Mouse (Mus musculus) adrenal gland, postnatal 14 days (tissue): ENCODE results near the gene Akap10. TPM values are rescaled to one million over a fixed set of nuclear protein-coding genes. Genes with fewer than 3 reads are reported as not detected.
"Not testable (repeated sequence)": the region's sequence is repeated elsewhere in the genome, so short reads cannot be mapped to it uniquely, and the experiment has no call there.

Experiments used
- DNase-seq: peaks from one replicate; pipeline ENCODE4 v3.0.0; 2021; ENCODE audit warnings: mixed read lengths
- long read RNA-seq, 2 experiments: library from polyadenylated mRNA; stranded (forward); transcript quantifications; one replicate each; pipeline ENCODE4 v2.0.0; 2021
- total RNA-seq: library from RNA; stranded (reverse); gene quantifications from 2 replicates; pipeline ENCODE4 v1.2.3, GENCODE M21; 2021

The Akap10 gene
- 23.7 and 27.1 TPM in 2 replicates for total RNA-seq
- long read RNA-seq, experiment 1, transcript Akap10-202 (15 exons, 3,874 nt): major isoform, 24 of 29 reads
- long read RNA-seq, experiment 1, partial matches to known transcripts: 2 of 29 reads
- long read RNA-seq, experiment 1, other reads (novel, unspliced or antisense): 3 of 29 reads
- long read RNA-seq, experiment 2, transcript Akap10-202 (15 exons, 3,874 nt): major isoform, 18 of 25 reads
- long read RNA-seq, experiment 2, partial matches to known transcripts: 1 of 25 reads
- long read RNA-seq, experiment 2, other reads (novel, unspliced or antisense): 6 of 25 reads

DNA sequence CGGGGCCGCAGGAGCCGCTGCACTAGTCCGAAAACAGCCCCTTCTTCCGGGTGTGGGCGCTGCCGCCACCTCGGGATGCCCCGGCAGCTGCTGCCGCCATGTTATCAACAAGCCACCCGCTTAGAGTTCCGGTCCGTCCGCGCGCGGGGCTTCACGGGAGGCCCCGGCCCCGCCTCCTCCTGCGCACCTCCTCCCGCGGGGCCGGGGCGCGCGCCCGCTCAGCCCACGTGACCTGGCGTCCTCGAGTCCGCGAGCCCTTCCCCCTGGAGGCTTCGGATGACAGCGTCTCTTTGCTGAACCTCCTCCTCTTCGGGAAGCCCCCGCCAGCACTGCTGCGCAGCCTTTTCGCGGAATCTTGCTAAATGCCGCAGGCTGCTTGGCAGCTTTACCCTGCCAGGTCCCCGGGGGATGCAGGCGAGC, at the start of gene Akap10:
Gene Akap10 (minus strand): TSS at position 155 of the 420 bp plus-strand sequence.
- DNase-seq: peak; percentile 98

DNA sequence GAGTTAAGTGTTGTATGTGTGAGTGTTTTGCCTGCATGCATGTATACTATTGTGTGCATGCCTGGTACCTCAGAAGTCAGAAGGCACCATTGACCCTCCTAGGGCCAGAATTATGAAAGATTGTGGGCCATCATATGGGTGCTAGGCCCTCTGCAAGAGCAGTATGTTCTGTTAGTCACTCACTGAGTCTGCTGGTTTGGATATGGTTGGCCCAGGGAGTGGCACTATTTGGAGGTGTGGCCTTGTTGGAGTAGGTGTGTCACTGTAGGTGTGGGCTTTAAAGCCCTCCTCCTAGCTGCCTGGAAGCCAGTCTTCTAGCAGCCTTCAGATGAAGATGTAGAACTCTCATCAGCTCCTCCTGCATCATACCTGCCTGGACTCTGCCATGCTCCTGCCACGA, 45.7 kb upstream of the Akap10 start:
- DNase-seq: no peak

DNA sequence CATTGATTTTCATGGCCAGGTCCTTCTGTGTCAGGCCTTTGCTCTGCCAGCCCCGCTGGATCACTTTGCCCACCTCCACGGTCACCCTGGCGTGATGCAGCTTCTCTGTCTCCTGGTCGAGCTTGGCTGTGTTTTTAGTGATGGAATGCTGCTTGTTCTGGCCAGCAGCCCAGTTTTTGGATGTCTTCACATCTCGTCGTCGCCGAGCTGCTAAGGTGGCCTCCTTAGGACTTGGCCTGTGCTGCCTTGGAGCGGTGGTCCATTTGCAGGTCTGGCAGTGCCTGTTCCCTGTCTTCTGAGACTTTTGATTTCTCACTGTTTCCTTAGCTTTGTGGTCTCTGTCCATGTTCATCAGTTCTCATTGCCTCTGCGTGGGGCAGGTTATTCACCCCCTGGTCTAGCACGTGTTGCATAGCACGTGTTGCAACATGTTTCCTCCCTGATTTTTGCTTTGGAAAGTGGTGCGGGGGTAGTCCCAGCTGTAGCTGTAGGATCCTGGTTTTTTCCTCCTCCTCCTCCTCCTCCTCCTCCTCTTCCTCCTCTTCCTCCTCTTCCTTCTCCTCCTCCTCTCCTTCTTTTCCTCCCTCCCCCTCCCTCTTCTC, 44.2 kb upstream of the Akap10 start:
- DNase-seq: no peak

DNA sequence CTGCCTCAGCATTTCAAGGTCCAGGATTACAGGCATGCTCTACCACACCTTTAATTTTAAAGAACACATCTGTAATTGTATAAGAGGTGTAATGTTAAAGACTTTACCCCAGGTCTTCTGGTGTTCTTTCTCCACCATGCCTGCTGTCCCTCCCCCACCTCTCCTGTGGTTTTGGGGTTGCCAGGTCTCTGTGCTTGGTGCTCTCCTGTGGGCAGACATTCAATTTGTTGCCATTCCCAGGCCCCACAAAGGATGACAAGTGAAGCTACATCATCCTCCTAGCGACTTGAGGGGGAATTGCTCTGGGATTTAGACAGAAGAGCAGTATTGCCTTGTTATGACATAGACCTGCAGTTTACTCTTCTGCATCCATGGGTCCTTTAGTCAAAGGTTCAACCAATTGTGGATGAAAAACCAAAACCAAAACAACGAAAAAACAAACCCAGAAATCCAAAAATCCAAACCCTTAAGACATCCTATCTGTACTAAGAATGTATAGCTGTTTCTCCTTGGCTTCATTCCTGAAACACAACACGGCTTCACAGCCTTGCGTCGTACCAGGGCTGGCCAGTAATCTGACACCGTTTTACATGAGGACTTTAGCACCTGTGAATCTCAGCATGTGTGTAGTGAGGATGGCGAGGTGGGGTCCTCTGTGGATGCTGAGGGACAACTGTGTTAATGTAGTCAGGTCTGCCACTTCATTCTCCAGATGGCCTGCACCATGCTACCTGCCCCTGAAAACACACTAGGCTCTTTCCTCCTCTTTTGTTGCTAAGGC, 41.6 kb upstream of the Akap10 start:
- DNase-seq: no peak

DNA sequence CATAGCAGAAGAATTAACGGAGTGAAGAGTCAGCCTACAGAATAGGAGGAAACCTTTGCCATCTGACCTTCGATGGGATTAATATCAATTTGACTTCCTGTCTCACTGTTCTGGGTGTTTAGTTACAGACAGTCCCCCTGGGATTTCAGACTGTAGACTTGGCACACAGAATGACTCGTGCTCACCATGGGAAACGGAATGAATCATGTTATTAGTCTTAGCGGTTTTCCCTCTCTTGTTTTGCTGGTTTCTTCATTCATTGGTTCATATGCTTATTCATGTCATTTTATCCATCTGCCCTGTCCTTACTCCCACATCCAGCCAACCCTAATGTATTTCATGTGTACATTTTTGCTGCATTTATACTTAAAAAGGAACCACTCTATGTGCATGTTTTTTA, 40.8 kb upstream of the Akap10 start:
- DNase-seq: peak; percentile 31

DNA sequence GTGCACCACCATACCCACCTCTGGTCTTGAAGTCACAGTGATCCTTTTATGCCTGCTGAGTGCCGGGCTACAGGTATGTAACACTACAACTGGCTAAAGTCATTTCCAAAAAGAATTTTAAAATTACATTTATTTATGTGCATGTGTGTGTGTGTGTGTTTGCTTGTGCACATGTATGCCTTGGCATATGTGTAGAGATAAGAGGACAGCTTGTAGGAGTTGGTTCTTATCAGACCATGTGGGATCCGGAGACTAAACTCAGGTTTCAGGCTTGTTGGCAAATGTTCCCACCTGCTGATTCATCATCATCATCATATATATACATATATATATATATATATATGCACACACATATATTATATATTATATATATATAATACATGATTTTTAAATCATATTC, 38.8 kb upstream of the Akap10 start:
- DNase-seq: no peak

DNA sequence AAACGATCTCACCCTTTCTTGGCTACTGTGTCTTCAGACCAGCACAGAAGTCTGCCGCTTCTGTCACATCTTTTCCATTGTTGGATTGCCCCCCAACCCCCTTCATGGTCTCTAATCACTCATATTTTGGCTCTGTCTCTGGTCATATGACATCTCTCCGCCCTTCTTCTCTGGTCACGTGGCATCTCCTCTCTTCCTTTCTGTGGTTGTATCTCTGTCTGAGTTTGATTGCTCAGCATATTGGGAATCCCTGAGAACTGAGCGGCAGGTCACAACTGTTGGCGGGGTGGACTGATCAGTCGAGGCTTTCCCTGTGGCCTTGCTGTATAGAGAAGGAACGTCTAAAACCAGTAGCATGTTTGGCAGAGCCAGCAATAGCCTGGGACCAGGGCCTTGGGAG, 37.0 kb upstream of the Akap10 start:
- no peak for DNase-seq

DNA sequence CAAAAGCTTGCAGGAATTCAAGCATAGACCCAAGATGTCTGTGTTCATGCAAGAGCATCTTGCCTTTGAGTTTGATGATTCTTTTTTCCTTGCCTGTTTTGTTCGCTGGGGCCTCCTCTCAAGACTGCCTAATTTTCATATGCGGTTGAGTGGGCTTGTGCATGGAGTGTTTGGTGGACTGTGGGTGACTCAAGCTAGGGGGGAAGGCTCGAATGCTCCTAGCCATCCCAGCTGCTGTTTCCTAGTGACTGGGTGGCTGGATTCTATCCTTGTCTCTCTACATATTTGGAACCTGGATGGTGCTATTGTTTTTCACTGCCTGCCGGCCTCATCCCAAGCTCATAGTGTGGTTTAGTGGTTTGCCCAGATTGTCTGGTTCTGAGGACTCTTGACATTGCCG, 34.6 kb upstream of the Akap10 start:
- DNase-seq: no peak

DNA sequence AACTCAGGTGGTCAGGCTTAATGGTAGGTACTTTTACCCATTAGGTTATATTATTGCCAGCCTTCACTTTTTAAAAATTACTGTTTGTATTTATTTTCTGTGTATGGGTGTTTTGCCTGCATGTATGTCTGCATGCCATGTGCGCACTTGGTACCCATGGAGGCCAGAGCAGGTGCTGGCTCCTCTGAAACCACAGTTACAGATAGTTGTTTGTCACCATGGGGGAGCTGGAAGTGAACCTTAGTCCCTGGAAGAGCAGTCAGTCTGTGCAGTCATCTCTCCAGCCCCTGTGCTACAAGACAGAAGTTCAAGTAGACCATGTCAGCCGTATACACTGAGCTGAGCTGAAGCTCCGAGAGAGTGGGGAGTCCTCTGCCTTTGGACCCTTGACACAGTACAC, 33.1 kb upstream of the Akap10 start:
- no peak for DNase-seq

DNA sequence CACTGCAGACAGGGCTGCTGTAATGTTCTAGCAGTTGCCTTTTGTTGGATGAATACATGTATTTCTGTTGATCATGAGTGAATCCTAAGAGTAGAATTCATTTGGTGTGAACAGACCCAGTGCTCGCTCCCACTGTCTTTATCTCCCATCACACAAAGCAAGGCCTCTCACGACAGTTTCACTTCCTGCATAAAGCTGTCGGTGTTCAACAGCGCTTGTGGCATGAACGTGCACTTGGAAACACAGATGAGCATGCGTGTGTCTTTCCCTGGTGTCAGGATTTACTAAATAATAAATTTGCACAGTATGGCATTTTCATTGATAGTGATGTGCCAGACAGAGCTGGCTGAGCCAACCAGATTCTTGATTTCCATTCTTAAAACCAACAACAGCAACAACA, 32.6 kb upstream of the Akap10 start:
- no peak for DNase-seq

DNA sequence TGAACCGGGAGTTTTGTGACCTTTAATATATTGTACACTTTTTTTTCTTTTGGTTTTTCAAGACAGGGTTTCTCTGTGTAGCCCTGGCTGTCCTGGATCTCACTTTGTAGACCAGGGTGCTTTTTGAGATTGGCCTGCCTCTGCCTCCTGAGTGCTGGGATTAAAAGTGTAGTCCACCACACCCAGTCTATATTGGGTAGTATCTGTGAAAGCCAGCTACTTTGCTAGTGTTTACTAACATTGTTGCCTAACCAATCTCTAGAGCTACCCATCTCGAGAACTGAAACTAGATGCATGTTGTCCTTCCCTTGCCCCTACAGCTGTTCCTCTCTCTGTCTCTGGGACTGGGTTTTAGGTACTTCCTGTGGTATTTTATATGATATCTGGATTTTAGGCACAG, 30.0 kb upstream of the Akap10 start:
- no peak for DNase-seq

DNA sequence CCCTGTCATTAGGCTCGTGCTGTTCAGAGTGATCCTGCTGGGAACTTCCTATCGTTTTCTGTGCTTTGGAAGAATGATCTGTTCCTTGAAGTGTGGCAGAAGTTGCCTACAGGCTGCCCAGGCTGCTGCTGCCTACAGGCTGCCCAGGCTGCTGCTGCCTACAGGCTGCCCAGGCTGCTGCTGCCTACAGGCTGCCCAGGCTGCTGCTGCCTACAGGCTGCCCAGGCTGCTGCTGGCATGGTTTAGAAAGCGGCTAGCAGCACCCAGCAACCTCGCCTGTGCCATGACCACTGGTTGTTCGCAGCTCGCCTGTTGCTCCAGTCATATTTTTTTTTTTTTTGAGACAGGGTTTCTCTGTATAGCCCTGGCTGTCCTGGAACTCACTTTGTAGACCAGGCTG, 28.7 kb upstream of the Akap10 start:
- not testable (repeated sequence) for DNase-seq

DNA sequence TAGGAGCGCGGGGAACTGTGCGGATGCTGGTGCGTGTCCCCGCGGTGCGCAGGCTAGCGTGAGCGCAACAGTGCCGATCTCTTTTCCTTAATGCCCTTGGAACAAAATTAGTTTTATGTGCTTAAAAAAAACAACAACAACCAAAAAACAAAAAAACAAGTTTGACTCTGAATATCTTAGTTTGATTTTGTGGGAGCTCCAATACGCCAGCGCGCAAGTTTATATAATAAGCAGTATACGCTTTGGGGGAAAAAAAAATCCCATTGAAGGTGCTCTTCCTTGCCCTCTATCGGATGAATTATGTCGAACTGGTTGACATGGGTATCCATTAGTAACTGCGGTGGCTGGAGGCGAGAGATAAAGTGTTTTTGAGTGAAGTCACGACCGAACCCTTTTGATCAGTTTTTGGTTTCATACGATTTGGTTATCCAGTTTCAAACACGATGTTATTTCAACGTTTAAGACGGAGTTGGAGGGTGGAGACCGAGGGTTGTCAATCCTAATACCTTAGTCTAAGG, 27.3 kb upstream of the Akap10 start:
- DNase-seq: no peak

DNA sequence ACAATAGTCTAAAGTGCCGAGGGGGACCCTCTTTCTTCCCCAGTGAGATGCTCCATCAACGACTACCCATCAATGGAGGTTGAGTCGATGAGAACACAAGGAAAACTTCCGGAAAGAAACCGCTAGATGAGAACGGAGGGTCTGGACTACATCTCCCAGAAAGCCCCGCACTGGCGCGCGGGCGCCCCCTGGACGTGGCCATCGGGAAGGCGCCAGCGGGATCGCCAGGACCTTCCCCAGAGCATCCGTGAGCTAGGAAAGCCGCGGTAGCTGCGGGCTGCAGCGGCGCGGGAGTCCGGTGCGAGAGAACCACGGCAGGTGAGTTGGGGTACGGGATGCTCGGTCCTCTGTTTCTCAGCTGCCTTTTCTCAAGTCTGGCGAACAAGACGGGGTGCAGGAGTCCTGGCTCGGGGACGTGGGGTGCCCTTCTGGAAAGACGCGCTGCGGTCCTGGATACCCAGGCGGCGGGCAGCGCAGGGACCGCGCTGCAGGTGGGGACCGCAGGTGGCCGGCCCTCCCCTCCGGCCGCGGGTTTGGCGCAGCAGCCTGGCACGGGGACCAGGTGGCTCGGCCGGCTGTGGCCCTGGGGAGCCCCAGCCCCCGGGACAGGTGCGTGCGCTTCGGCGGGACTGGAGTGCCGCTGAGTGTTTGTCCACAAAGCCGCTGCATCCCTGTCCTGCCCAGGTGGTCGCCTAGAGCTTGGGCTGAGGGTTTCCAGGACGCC, 26.7 kb upstream of the Akap10 start, which contains the start of gene Specc1:
Gene Specc1 (plus strand): TSS at position 192 of the 724 bp plus-strand sequence.
- DNase-seq: peak; percentile 93

DNA sequence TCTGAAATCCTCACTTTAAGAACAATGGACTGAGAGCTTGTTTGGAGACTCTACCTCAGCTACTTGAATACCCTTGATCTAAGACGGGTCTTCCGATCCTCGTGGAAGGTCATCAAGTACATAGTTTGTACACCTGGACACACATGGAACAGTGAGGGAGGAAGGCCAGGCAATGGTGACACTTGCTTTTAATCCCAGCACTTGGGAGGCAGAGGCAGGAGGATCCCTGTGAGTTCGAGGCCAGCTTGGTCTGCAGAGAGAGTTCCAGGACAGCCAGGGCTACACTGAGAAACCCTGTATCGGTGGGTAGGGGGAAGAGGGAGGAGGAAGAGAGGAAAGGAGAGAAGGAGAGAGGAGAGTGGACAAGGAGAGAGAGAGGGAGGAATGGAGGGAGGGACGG, 25.9 kb upstream of the Akap10 start:
- no peak for DNase-seq

DNA sequence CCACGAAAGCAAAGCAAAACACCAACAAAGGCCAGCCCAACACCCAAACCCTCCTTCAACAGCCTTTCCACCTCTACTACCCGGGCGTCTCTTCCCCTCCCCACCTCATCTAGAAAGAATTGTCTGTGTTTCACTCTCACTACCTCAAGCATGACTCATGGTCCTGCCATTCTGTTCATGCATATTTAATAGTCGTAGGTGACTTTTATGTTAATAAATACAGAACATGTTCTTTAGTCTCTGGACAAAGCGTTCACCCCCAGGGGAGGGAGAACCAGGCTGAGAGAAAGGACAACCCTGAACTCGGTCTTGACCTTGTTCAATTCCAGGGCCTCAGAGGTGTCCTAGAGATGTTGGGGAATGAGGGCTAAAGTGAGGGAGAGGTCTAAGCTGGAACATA, 25.1 kb upstream of the Akap10 start:
- no peak for DNase-seq

DNA sequence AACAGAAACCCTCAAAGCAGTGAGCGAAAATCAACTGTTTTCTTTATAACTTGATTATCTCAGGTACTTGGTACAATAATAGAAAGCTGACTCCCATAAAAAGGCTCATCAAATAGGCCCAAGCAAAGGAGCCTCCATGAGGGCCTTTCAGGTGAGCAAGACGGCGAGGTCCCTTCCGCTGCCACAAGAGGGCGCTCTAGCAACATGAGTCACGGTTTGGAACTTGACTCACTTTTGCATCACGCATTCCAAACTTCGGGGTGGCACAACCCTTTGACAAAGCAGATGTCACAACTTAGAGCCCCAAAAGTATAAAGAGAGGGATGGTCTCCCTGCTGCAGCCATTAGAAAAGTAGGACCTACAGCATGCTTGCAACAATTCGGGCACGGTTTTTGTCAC, 20.6 kb upstream of the Akap10 start:
- peak; percentile 91 for DNase-seq

DNA sequence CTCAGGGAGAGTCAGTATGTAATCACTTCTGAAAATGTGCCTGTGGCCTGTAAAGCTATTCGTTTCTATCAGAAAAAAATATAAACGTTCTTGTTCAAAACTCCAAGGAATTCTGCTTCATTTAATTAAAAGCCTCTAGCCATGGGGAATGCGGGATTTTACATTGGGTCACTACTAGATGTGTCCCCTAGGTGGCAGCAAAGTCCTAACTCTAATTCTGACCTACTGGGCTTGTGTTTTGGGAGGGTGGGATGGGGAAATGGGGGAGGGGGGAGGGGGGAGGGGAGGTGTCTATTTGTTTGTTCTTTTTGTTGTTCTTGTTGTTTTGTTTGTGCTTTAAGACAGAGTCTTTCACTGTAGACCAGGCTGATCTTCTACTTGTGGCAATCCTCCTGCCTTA, 19.3 kb upstream of the Akap10 start:
- peak; percentile 65 for DNase-seq

DNA sequence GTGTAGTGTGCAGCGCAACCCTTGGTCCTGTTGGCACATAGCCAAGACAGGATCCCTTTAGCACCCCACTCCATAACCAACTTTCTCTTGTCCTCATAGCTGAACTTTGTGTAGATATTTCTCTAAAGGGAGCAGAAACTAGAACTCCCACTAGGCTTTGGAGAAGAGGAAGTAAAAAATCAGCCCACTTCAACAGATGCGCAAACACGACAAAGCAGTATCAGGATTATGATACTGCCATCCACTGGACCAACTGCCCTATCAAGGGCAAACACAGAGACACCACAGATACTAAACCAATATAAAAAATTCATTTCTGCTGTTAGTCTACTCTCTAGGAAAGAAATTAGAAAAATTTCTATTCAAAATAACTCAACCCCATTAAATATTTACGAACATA, 16.6 kb upstream of the Akap10 start:
- DNase-seq: no peak

DNA sequence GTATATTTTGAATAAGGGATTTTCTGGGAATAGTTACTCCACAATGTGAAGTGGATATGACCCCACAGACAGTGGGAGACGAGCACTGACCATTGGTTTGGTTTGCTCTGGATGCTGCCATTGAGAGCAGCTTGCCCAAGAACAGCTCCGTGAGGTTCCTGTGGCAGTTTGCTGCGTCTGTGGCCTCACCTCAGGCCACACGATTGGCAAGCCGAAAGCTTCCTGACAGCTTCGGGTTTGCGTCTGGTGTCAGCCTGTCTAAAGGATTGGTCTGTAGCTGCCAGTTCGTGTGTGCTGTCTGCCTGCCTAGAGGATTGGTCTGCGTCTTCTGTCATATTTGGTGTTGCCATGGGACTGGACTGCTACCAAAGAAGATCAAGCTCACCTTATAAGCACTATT, 14.4 kb upstream of the Akap10 start:
- no peak for DNase-seq

DNA sequence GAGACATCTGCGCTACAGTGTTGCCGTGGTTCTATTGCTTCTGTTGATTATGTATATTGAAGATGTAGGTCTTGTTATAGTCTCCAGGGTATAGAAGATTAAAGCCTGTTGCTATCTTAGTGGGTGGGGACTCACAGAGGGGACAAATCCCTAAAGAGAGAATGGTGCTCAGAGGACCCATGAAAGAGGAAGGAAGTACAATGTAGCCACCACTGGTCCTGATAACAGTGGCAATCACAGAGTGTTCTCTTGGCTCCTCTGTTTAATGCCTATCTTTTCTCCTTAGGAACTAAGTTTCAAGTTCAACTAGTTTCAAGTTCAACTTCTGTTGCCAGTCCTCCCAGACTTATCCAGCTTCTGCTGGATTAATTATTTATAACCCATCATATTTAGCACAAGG, 12.9 kb upstream of the Akap10 start:
- no peak for DNase-seq

DNA sequence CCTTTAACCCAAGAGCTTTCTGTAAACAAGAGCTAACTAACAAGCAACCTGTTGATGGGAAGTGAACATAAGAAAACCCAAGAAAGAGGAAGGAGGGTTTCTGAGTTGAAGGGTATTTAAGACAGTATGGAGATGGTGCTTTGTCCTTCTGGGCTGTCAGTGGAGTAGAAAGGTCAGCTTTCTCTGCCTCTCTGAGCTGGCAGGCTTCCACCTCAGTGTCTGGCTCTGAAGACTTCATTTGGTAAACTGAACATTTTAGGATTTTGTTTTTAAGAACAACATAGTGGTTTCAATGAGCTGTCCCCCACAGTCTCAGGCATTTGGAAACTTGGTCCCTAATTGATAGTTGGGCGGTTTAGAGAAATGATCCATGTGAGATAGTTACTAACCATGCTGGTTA, 7.7 kb upstream of the Akap10 start:
- DNase-seq: no peak
